Mouse (Mus musculus) forebrain, embryonic 13.5 days (tissue): ENCODE measurements around the gene Them7. TPM values are rescaled to one million over a fixed set of nuclear protein-coding genes. Genes with fewer than 3 reads are reported as not detected.

Experiments used
- ATAC-seq: fragments of 200-750 bp; cut with Nextera tagmentation; 2 replicates; pipeline ENCODE4 v1.8.0; 2017
- H3K27ac ChIP-seq: fragments of 300-500 bp; sonication (generic); 2 replicates; pipeline ENCODE4 v1.5.1; 2015; ENCODE audit warnings: inconsistent platforms, mild to moderate bottlenecking, moderate library complexity
- H3K27me3 ChIP-seq: fragments of 300-500 bp; sonication (generic); 2 replicates; pipeline ENCODE4 v1.6.1; 2015; ENCODE audit warnings: mild to moderate bottlenecking, inconsistent platforms
- H3K36me3 ChIP-seq: fragments of 300-500 bp; sonication (generic); 2 replicates; pipeline ENCODE4 v1.6.1; 2015; ENCODE audit warnings: mild to moderate bottlenecking, inconsistent platforms; ENCODE audit not compliant: poor library complexity, severe bottlenecking
- H3K4me1 ChIP-seq: fragments of 300-500 bp; sonication (generic); 2 replicates; pipeline ENCODE4 v1.6.1; 2015; ENCODE audit warnings: inconsistent platforms
- H3K4me2 ChIP-seq: fragments of 300-500 bp; sonication (generic); 2 replicates; pipeline ENCODE4 v1.6.1; 2015; ENCODE audit warnings: inconsistent platforms, mild to moderate bottlenecking, moderate library complexity
- H3K4me3 ChIP-seq: fragments of 300-500 bp; sonication (generic); 2 replicates; pipeline ENCODE4 v1.5.1; 2015; ENCODE audit warnings: mild to moderate bottlenecking, inconsistent platforms
- H3K9ac ChIP-seq: fragments of 300-500 bp; sonication (generic); 2 replicates; pipeline ENCODE4 v1.6.1; 2015; ENCODE audit warnings: mild to moderate bottlenecking, inconsistent platforms
- H3K9me3 ChIP-seq: fragments of 300-500 bp; sonication (generic); replicated peaks from 2 replicates; pipeline ENCODE4 v1.6.1; 2016; ENCODE audit warnings: inconsistent platforms
- WGBS: fragments of 180-500 bp; shearing (Covaris S2); methylation state at CpG from one replicate; pipeline ENCODE4 v1.1.7; 2015; 5-methylcytosine and 5-hydroxymethylcytosine counted together
- polyA plus RNA-seq: library from polyadenylated mRNA; unstranded; fragments of >200 nt; fragmentation: Nextera tagmentation; extraction: Ambion mirVana; gene quantifications from 2 replicates; pipeline ENCODE4 v1.2.1, GENCODE M21; 2015

The Them7 gene
- polyA plus RNA-seq, 1 experiment from 2014 or later: not detected

- no peak for ATAC-seq
- Histone ChIP-seq H3K4me1 (peaks cover 3% of the 10 kb centered on the region; the same call in 1 of the 2 replicates), H3K9me3 (no peaks in the 10 kb centered on the region), H3K36me3 (no peaks in the 10 kb centered on the region), H3K4me3 (no peak overlapping the region), H3K9ac (no peak overlapping the region), H3K27me3 (no peaks in the 10 kb centered on the region), H3K4me2 (no peak overlapping the region), H3K27ac (no peak overlapping the region)
- WGBS: 74% methylated on average over 3 of the region's 3 CpGs
Observed at GRCm38 (mm10) chr2:105358040-105358439, 133.9 kb downstream of the Them7 start.

GRCm38 (mm10) chr2:105367623-105368022, 143.5 kb downstream of the Them7 start:
- ATAC-seq: no peak
- Histone ChIP-seq H3K4me3 (no peak overlapping the region), H3K27ac (no peak overlapping the region), H3K9ac (no peak overlapping the region), H3K4me2 (no peak overlapping the region), H3K9me3 (no peaks in the 10 kb centered on the region), H3K27me3 (0 out of 2 replicates have a peak, but pooled peaks cover 2% of the 10 kb centered on the region), H3K36me3 (no peaks in the 10 kb centered on the region), H3K4me1 (peaks cover 9% of the 10 kb centered on the region)
- 45% methylated on average over 4 of the region's 4 CpGs for WGBS

- no peaks in the 10 kb centered on the region for H3K36me3 ChIP-seq
- H3K27ac ChIP-seq: no peak overlapping the region
- peaks cover 9% of the 10 kb centered on the region for H3K4me1 ChIP-seq
- peak overlapping the region; percentile 12; the same call in 1 of the 2 replicates for H3K4me3 ChIP-seq
- peak; percentile 48; the same call in 1 of the 2 replicates for ATAC-seq
- H3K9ac ChIP-seq: no peak overlapping the region
- 8% methylated on average over 10 of the region's 10 CpGs for WGBS
- H3K9me3 ChIP-seq: no peaks in the 10 kb centered on the region
- H3K4me2 ChIP-seq: peak overlapping the region; percentile 48
- H3K27me3 ChIP-seq: 0 out of 2 replicates have a peak, but pooled peaks cover 2% of the 10 kb centered on the region
Observed at GRCm38 (mm10) chr2:105370240-105370639, 146.1 kb downstream of the Them7 start.

GRCm38 (mm10) chr2:105370698-105371097, 146.6 kb downstream of the Them7 start:
- Histone ChIP-seq H3K4me3 (0 out of 2 replicates have a peak overlapping the region, but pooled peaks have one; percentile 12), H3K9me3 (no peaks in the 10 kb centered on the region), H3K9ac (peak overlapping the region; percentile 34; the same call in 1 of the 2 replicates), H3K27ac (no peak overlapping the region), H3K27me3 (0 out of 2 replicates have a peak, but pooled peaks cover 2% of the 10 kb centered on the region), H3K4me2 (peak overlapping the region; percentile 48), H3K4me1 (peaks cover 9% of the 10 kb centered on the region), H3K36me3 (no peaks in the 10 kb centered on the region)
- WGBS: 30% methylated on average over 14 of the region's 14 CpGs
- ATAC-seq: 0 out of 2 replicates have a peak, but pooled peaks have one; percentile 58

GRCm38 (mm10) chr2:105372156-105372555, 148.0 kb downstream of the Them7 start:
- no peak overlapping the region for H3K4me3 ChIP-seq
- 0 out of 2 replicates have a peak, but pooled peaks have one; percentile 13 for ATAC-seq
- no peak overlapping the region for H3K9ac ChIP-seq
- WGBS: 94% methylated on average over 6 of the region's 6 CpGs
- H3K4me2 ChIP-seq: no peak overlapping the region
- H3K36me3 ChIP-seq: no peaks in the 10 kb centered on the region
- no peaks in the 10 kb centered on the region for H3K9me3 ChIP-seq
- peaks cover 9% of the 10 kb centered on the region for H3K4me1 ChIP-seq
- H3K27me3 ChIP-seq: 0 out of 2 replicates have a peak, but pooled peaks cover 2% of the 10 kb centered on the region
- no peak overlapping the region for H3K27ac ChIP-seq

- Histone ChIP-seq H3K4me1 (peaks cover 9% of the 10 kb centered on the region), H3K4me2 (no peak overlapping the region), H3K27me3 (0 out of 2 replicates have a peak, but pooled peaks cover 2% of the 10 kb centered on the region), H3K9ac (no peak overlapping the region), H3K9me3 (no peaks in the 10 kb centered on the region), H3K27ac (no peak overlapping the region), H3K4me3 (no peak overlapping the region), H3K36me3 (no peaks in the 10 kb centered on the region)
- no peak for ATAC-seq
- 83% methylated on average over 5 of the region's 5 CpGs for WGBS
Observed at GRCm38 (mm10) chr2:105372727-105373126, 148.6 kb downstream of the Them7 start.

GRCm38 (mm10) chr2:105373658-105374057, 149.5 kb downstream of the Them7 start:
- Histone ChIP-seq H3K4me3 (no peak overlapping the region), H3K27me3 (0 out of 2 replicates have a peak, but pooled peaks cover 2% of the 10 kb centered on the region), H3K9me3 (no peaks in the 10 kb centered on the region), H3K36me3 (no peaks in the 10 kb centered on the region), H3K9ac (no peak overlapping the region), H3K4me2 (no peak overlapping the region), H3K27ac (no peak overlapping the region), H3K4me1 (peaks cover 9% of the 10 kb centered on the region)
- 92% methylated on average over 11 of the region's 11 CpGs for WGBS
- ATAC-seq: no peak

GRCm38 (mm10) chr2:105375261-105375660, 151.1 kb downstream of the Them7 start:
- Histone ChIP-seq H3K4me1 (peaks cover 7% of the 10 kb centered on the region), H3K36me3 (no peaks in the 10 kb centered on the region), H3K4me2 (no peak overlapping the region), H3K27ac (no peak overlapping the region), H3K9ac (no peak overlapping the region), H3K4me3 (no peak overlapping the region), H3K9me3 (no peaks in the 10 kb centered on the region), H3K27me3 (0 out of 2 replicates have a peak, but pooled peaks cover 2% of the 10 kb centered on the region)
- ATAC-seq: no peak
- WGBS: 89% methylated on average over 7 of the region's 7 CpGs

- Histone ChIP-seq H3K4me1 (peaks cover 2% of the 10 kb centered on the region; the same call in 1 of the 2 replicates), H3K4me3 (no peak overlapping the region), H3K36me3 (no peaks in the 10 kb centered on the region), H3K9ac (no peak overlapping the region), H3K4me2 (no peak overlapping the region), H3K27ac (no peak overlapping the region), H3K27me3 (0 out of 2 replicates have a peak, but pooled peaks cover 1% of the 10 kb centered on the region), H3K9me3 (no peaks in the 10 kb centered on the region)
- no peak for ATAC-seq
- 78% methylated on average over 4 of the region's 4 CpGs for WGBS
Observed at GRCm38 (mm10) chr2:105375705-105376104, 151.6 kb downstream of the Them7 start.

- no peak for ATAC-seq
- Histone ChIP-seq H3K36me3 (no peaks in the 10 kb centered on the region), H3K9ac (no peak overlapping the region), H3K9me3 (no peaks in the 10 kb centered on the region), H3K4me1 (no peaks in the 10 kb centered on the region), H3K27me3 (no peaks in the 10 kb centered on the region), H3K27ac (no peak overlapping the region), H3K4me2 (no peak overlapping the region), H3K4me3 (no peak overlapping the region)
- WGBS: 92% methylated on average over 1 of the region's 1 CpGs
Observed at GRCm38 (mm10) chr2:105379682-105380081, 155.6 kb downstream of the Them7 start.

GRCm38 (mm10) chr2:105380757-105381319, 156.7 kb downstream of the Them7 start:
- Histone ChIP-seq H3K27ac (no peak overlapping the region), H3K4me3 (no peak overlapping the region), H3K4me1 (no peaks in the 10 kb centered on the region), H3K36me3 (peaks cover 10% of the 10 kb centered on the region), H3K9ac (no peak overlapping the region), H3K4me2 (no peak overlapping the region), H3K27me3 (no peaks in the 10 kb centered on the region), H3K9me3 (no peaks in the 10 kb centered on the region)
- 83% methylated on average over 3 of the region's 3 CpGs for WGBS
- no peak for ATAC-seq

- Histone ChIP-seq H3K4me1 (no peaks in the 10 kb centered on the region), H3K27ac (no peak overlapping the region), H3K36me3 (peaks cover 29% of the 10 kb centered on the region), H3K4me2 (no peak overlapping the region), H3K4me3 (no peak overlapping the region), H3K9ac (no peak overlapping the region), H3K27me3 (no peaks in the 10 kb centered on the region), H3K9me3 (no peaks in the 10 kb centered on the region)
- no peak for ATAC-seq
- 80% methylated on average over 8 of the region's 8 CpGs for WGBS
Observed at GRCm38 (mm10) chr2:105383063-105383462, 158.9 kb downstream of the Them7 start.
